Mouse (Mus musculus) spleen, adult 2 months (tissue): ENCODE measurements around the gene Dhrs4. TPM values are rescaled to one million over a fixed set of nuclear protein-coding genes. Genes with fewer than 3 reads are reported as not detected.

Experiments
- DNase-seq, 2 experiments: peaks; one replicate each; pipeline versions ENCODE4 v3.0.0 to v3.0.0-alpha.2; 2012 to 2021; ENCODE audit warnings: low spot score in 2 of 2, low read depth in 1 of 2
- H3K27ac ChIP-seq: fragments of 200-500 bp; 2 replicates; pipeline ENCODE4 v1.5.1; 2012; ENCODE audit warnings: low read length, inconsistent platforms; ENCODE audit not compliant: insufficient read depth
- H3K27me3 ChIP-seq: fragments of 200-500 bp; 2 replicates; pipeline ENCODE4 v1.6.1; 2012; ENCODE audit warnings: mild to moderate bottlenecking, moderate library complexity, low read length, inconsistent platforms; ENCODE audit not compliant: control insufficient read depth, insufficient read depth
- H3K36me3 ChIP-seq: fragments of 200-500 bp; 2 replicates; pipeline ENCODE4 v1.6.1; 2012; ENCODE audit warnings: mild to moderate bottlenecking, low read length, inconsistent platforms; ENCODE audit not compliant: control insufficient read depth, insufficient read depth
- H3K4me1 ChIP-seq: fragments of 200-500 bp; 2 replicates; pipeline ENCODE4 v1.6.1; 2011; ENCODE audit warnings: inconsistent platforms; ENCODE audit not compliant: control insufficient read depth, insufficient read depth, insufficient read length
- H3K4me3 ChIP-seq: fragments of 200-500 bp; 2 replicates; pipeline ENCODE4 v1.5.1; 2011; ENCODE audit warnings: mild to moderate bottlenecking, inconsistent platforms; ENCODE audit not compliant: insufficient read depth, insufficient read length; ENCODE audit errors: extremely low read depth
- CTCF ChIP-seq: fragments of 200-500 bp; IDR thresholded peaks from 2 replicates; pipeline ENCODE4 v1.5.1; 2011; ENCODE audit warnings: mild to moderate bottlenecking, inconsistent platforms; ENCODE audit not compliant: insufficient read depth, insufficient read length, insufficient replicate concordance; ENCODE audit errors: extremely low read depth
- POLR2A ChIP-seq: fragments of 200-500 bp; IDR thresholded peaks from 2 replicates; pipeline ENCODE4 v1.6.1; 2011; ENCODE audit warnings: low read depth, low read length, inconsistent platforms
- WGBS: fragments of 180-500 bp; shearing (Covaris S2); methylation state at CpG from one replicate; pipeline ENCODE4 v1.1.7; 2018; 5-methylcytosine and 5-hydroxymethylcytosine counted together
- polyA plus RNA-seq: library from polyadenylated mRNA; depleted of rRNA; stranded (reverse); fragments of >200 nt; gene quantifications from 2 replicates; pipeline ENCODE4 v1.2.3, GENCODE M21; 2012

Gene Dhrs4
- polyA plus RNA-seq, 1 experiment = 18.5 TPM

DNA sequence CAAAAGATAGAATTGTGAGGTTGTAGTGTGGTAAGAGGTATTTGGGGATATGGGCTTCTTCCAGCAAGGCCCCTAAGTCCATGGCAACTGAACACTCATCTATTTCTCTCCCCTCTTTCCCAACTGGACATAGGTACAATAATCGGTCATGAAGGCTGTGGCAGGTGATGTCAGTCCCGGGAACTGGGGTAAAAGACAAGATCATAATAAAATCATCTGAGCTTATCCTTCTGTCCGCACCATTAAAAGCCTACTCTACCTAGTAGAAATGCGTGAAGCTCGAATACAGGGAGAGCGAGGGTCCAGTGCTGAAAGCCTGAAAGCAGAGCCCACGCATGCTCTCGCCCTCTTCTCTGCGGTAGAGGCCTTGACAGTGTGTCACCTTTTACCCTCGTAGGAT, 1.1 kb downstream of the Dhrs4 start:
- DNase-seq = no peak
- Histone ChIP-seq H3K4me3 (no peak overlapping the region), H3K27me3 (no peaks in the 10 kb centered on the region), H3K27ac (no peak overlapping the region), H3K36me3 (no peaks in the 10 kb centered on the region), H3K4me1 (no peaks in the 10 kb centered on the region)
- TF ChIP-seq CTCF = no peak
- TF ChIP-seq POLR2A = no peak
- 95% methylated on average over 10 of the region's 10 CpGs for WGBS

DNA sequence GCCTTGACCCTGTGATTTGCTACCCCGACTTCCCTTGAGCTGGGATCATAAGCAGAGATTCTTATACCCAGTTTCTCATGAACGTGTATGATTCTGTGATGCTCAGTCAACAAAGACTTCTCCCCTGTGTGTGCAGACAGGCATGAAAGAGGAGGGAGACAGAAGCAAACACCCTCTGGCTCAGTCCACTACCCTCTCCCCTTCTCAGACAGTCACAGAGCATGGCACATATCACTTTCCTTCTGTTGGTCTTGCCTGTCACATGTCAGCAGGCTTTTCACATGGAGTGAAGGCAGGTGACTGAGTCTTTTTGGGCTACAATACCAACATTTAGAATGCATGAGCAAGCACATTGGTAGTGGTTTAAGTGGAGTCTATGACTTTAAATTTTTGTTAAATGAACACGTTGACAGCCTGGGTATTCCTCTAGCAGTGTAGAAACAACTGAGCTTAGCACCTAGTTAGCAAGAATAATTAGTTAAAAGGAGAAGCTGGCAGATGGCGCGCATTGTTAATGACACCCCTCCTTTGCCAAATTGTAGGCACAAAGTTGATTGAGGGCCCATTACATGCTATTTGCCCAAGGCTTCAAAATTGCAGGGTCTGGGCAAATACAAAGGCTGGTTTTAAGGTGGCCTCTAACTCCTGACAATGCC, 6.0 kb downstream of the Dhrs4 start:
- no peak for DNase-seq
- Histone ChIP-seq H3K4me3 (no peak overlapping the region), H3K27me3 (no peaks in the 10 kb centered on the region), H3K27ac (no peak overlapping the region), H3K36me3 (no peaks in the 10 kb centered on the region), H3K4me1 (no peaks in the 10 kb centered on the region)
- WGBS = 89% methylated on average over 5 of the region's 5 CpGs
- TF ChIP-seq CTCF (no peak), POLR2A (no peak)

DNA sequence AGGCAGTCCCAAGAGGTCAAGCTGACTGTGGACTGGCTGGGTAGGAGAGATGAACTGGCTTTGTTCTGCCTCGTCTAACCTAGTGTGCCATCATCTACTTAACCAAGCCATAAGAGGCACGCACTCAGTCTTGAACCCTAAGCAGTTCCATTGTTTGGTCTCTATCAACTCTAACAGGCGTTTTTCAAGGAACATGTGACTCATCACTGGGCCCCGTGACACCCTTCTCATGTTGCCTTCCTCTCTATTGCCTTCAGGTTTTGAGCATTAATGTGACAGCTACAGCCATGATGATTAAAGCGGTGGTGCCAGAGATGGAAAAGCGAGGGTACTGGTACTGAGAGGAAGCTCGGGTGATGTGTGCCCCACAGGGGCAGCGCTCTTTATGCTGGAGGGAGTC, 8.3 kb downstream of the Dhrs4 start:
- DNase-seq = no peak
- 91% methylated on average over 8 of the region's 8 CpGs for whole genome bisulfite sequencing
- Histone ChIP-seq H3K36me3 (no peaks in the 10 kb centered on the region), H3K4me1 (no peaks in the 10 kb centered on the region), H3K27me3 (no peaks in the 10 kb centered on the region), H3K4me3 (no peak overlapping the region), H3K27ac (no peak overlapping the region)
- TF ChIP-seq CTCF (no peak), POLR2A (no peak)

DNA sequence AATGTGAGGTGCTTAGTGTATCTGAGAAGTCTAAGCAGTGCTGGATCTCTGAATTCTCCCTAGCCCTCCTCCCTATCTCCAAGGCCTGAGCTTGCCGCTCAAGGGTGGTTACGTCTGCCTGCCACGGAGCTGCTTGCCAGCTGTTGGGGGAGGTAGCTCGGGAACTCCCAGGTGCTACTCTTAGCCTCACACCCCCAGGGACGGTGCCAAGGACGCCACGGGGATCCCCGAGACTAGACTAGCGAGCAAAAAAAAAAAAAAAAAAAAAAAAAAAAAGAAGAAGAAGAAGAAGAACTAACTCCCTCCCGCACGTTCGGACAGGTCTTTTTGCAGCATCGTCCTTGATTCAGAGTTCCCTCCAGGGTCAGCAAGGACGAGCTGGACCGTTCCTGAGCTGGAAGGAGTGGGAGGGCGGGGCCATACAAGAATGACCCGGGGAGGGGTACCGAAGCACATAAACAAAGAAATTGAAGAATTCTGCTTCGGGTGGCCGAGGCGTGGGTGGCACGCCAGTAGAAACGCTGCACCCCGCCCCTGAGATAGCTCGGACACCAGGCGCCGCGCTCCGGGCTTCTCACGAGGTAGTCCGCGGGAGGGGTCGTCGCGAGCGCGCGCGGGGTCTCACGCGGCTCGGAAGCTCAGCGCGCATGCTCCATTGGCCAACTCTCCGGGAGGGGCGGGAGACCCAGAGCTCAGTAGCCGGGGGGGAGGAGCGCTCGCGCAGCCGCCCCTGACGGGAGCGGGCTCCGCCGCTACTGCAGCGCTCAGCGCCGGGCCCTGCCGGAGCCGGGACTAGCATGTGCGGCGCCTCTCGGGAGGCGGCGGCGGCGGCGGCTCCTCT, 12.0 kb downstream of the Dhrs4 start, which contains the start of gene Carmil3:
TSS of gene Carmil3 (plus strand) at position 291 of the 841 bp plus-strand sequence.
- 1% methylated on average over 67 of the region's 68 CpGs for WGBS
- Histone ChIP-seq H3K27me3 (no peaks in the 10 kb centered on the region), H3K4me3 (peak within 1 kb of the TSS; percentile 45), H3K27ac (no peak within 1 kb of the TSS), H3K36me3 (no peaks in the 10 kb centered on the region), H3K4me1 (no peaks in the 10 kb centered on the region)
- TF ChIP-seq CTCF (no peak), POLR2A (no peak)
- DNase-seq = peak; percentile 36 to 51

DNA sequence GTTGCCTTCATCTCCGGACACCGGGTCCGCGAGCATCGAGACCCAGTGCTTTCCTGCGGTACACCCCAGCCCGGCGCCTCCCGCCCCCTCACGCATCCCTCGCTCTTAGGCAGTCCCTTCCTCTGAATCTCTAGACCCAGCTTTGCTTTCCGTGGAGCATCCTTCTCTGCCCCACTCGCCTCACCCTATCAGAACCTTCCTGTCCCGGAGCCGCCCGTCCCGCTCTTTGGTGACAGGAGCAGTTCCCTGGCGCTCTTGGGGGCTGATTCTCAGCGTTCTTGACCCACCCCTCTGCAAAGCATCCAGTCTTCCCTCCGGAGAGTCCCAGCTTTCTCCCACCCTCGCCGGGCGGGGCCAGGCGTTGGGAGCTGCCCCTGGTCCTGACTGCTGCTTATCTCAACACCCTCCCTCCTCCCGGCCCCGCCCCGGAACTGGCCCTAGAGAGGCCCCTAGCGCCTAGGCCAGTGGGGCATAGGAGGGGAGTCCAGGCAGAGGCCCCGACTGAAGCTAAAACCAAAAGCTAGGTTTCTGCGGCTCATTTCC, 12.8 kb downstream of the Dhrs4 start:
- H3K4me3 ChIP-seq = peak overlapping the region; percentile 45
- TF ChIP-seq CTCF (no peak), POLR2A (no peak)
- 1% methylated on average over 29 of the region's 30 CpGs for WGBS
- DNase-seq = peak in 1 of 2 experiments; percentile 30
- H3K36me3 ChIP-seq = no peaks in the 10 kb centered on the region
- H3K27ac ChIP-seq = no peak overlapping the region
- H3K4me1 ChIP-seq = no peaks in the 10 kb centered on the region
- H3K27me3 ChIP-seq = no peaks in the 10 kb centered on the region

DNA sequence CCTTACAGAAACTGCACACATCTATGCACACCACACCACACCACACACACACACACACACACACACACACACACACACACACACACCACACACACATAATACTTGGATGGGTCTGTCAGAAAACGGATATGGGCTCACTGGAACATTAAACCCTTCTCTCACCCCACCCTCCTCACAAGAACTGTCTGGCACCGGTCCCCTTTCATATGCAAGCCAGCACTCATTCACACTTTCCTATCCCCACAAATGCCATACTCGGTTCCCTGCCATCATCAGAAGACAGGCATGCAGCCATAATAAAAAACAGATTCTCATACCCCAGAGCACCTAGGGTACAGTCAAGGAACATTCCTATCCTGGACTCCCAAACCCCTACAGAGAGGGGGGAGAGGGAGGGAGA, 13.5 kb downstream of the Dhrs4 start:
- no peak for TF ChIP-seq POLR2A
- TF ChIP-seq CTCF = no peak
- Histone ChIP-seq H3K4me1 (no peaks in the 10 kb centered on the region), H3K27ac (no peak overlapping the region), H3K4me3 (no peak overlapping the region), H3K27me3 (no peaks in the 10 kb centered on the region), H3K36me3 (no peaks in the 10 kb centered on the region)
- 67% methylated on average over 3 of the region's 3 CpGs for WGBS
- no peak for DNase-seq
